Mouse (Mus musculus): ENCODE measurements at regions not wholly inside any gene's neighbourhood (a gene's known extent, or its start where the extent isn't known, plus 50 kb on each side); places are given as distances from the start of the nearest gene placed in this dataset.

- no peak for TF ChIP-seq CTCF (IDR thresholded peaks at IDR 0.05; ENCODE audit: borderline replicate concordance, extremely low read depth, insufficient read depth, insufficient read length)
- no peak for TF ChIP-seq POLR2A (IDR thresholded peaks at IDR 0.05; ENCODE audit: borderline replicate concordance, extremely low read depth, insufficient read depth, insufficient read length, poor library complexity, severe bottlenecking)
Measured at GRCm38 (mm10) chr7:113133891-113134290, 73.4 kb upstream of the Arntl start.

Measured in brain, embryonic 14.5 days (tissue).